In the genomic region with DNA sequence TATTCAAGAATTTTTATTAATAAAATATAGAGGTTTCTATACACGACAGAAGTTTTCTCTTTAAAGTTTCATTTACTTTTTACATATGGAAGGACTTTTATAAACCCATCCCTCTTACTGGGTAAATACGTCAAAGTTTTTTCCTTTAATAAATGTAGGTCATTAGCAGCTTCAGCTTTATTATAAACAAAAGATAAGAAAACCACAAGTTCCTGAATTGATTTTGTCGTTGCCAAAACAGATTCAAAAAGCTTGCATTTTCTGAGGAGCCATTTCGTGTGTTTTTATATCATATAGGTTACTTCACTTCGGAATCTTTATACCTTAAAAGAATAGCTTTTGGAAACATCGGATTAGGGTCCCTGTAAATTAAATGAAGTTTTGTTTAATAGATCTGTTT, we compare ENCODE assay signal across 23 mouse cellular contexts. TPM values are rescaled to one million over a fixed set of nuclear protein-coding genes. Genes with fewer than 3 reads are reported as not detected.
DNase-seq lines count a peak whose midpoint lies in the region; ATAC-seq and TF ChIP-seq lines count a peak whose summit lies in the region.
"Had no signal": no experiment of that assay in that cellular context is flagged by ENCODE, and none has a peak within 500 bp of the region (broad histone marks: within the 10 kb centered on the region; RNA-seq: fewer than 3 reads in every experiment).

No protein-coding gene starts in this region.

- no peak for ATAC-seq in hindbrain, embryonic 14.5 days (ENCODE audit: low FRiP score)
- ATAC-seq: activated CD4-positive, CD25-positive, alpha-beta regulatory T cell, adult 4 months; CD4-positive, CD25-positive, alpha-beta regulatory T cell, adult 4 months; Patski had no signal

- no peaks in the 10 kb centered on the region for H3K79me2 ChIP-seq in MEL (ENCODE audit: control insufficient read depth, insufficient read depth, low read length, poor library complexity)

- H3K4me3 ChIP-seq in MEL (ENCODE audit: control insufficient read depth in 1 of 2, insufficient read depth in 1 of 2, low read depth in 2 of 2, low read length in 2 of 2), result no peak overlapping the region
- no peak overlapping the region for H3K4me3 ChIP-seq in hindbrain, embryonic 14.5 days (replicated peaks; ENCODE audit: low read length)

- no peaks in the 10 kb centered on the region for H3K9me3 ChIP-seq in MEL (replicated peaks; ENCODE audit: insufficient read depth, low read length)
- peaks cover 4% of the 10 kb centered on the region; the same call in 1 of the 2 replicates for H3K9me3 ChIP-seq in hindbrain, embryonic 14.5 days (ENCODE audit: control insufficient read depth, low read length)
- H3K9me3 ChIP-seq: G1E had no signal

- H3K27ac ChIP-seq in MEL (ENCODE audit: control insufficient read depth, low read depth, low read length), result no peak overlapping the region
- no peak overlapping the region for H3K27ac ChIP-seq in hindbrain, embryonic 14.5 days

- no peak overlapping the region for H3K9ac ChIP-seq in MEL (ENCODE audit: control insufficient read depth, low read depth, low read length, poor library complexity, severe bottlenecking)
- no peak overlapping the region for H3K9ac ChIP-seq in hindbrain, embryonic 14.5 days

- DNase-seq in MEL (ENCODE audit: low read depth, low spot score), result no peak
- DNase-seq in hindbrain, embryonic 14.5 days (ENCODE audit: low spot score), result no peak
- DNase-seq: adrenal gland, adult 2 months; adrenal gland, adult 8-10 months; adrenal gland, postnatal 10 days; adrenal gland, postnatal 14 days; adrenal gland, postnatal 25 days; adrenal gland, postnatal 36 days; B cell, adult 2 months; cerebellum, adult 11 months; cerebellum, adult 11-12 months; cerebellum, adult 18-20 months; cerebellum, adult 2 months; cerebellum, adult 8-10 months had no signal

- no peak for TF ChIP-seq POLR2A in MEL (IDR thresholded peaks at IDR 0.05; ENCODE audit: control insufficient read depth in 1 of 2, insufficient read depth in 1 of 2, low read depth in 1 of 2, low read length in 2 of 2, poor library complexity in 1 of 2)

- no peak for TF ChIP-seq CTCF in MEL (IDR thresholded peaks at IDR 0.05 in 2 of 3, conservative IDR thresholded peaks at IDR 0.05 in 1 of 3; ENCODE audit: control insufficient read depth in 1 of 3, insufficient read depth in 1 of 3, low read depth in 2 of 3, low read length in 3 of 3, poor library complexity in 1 of 3, severe bottlenecking in 1 of 3)

- no peaks in the 10 kb centered on the region for H3K4me1 ChIP-seq in MEL (ENCODE audit: control insufficient read depth in 1 of 2, insufficient read depth in 2 of 2, low read length in 2 of 2)
- no peaks in the 10 kb centered on the region for H3K4me1 ChIP-seq in hindbrain, embryonic 14.5 days (replicated peaks; ENCODE audit: control insufficient read depth, insufficient read depth, low read length)

- no peaks in the 10 kb centered on the region for H3K36me3 ChIP-seq in MEL (ENCODE audit: control insufficient read depth in 1 of 2, insufficient read depth in 2 of 2, low read length in 2 of 2)
- H3K36me3 ChIP-seq in hindbrain, embryonic 14.5 days (replicated peaks; ENCODE audit: control insufficient read depth, insufficient read depth), result no peaks in the 10 kb centered on the region
- H3K36me3 ChIP-seq: G1E had no signal

- TF ChIP-seq EP300 in MEL (IDR thresholded peaks at IDR 0.05; ENCODE audit: low read depth in 1 of 2, low read length in 2 of 2), result no peak; a peak in 2 of 4 replicates

- no peak for TF ChIP-seq RAD21 in MEL (IDR thresholded peaks at IDR 0.05; ENCODE audit: low read depth, low read length)

- H3K4me2 ChIP-seq in hindbrain, embryonic 14.5 days (replicated peaks), result no peak overlapping the region

- peaks cover 1 to 2% of the 10 kb centered on the region in 2 experiments; a peak in 1 of 4 replicates for H3K27me3 ChIP-seq in MEL (ENCODE audit: control insufficient read depth in 1 of 2, insufficient read depth in 2 of 2, low read length in 2 of 2)
- H3K27me3 ChIP-seq in hindbrain, embryonic 14.5 days (ENCODE audit: control insufficient read depth, insufficient read depth, low read length), result no peaks in the 10 kb centered on the region
- H3K27me3 ChIP-seq: CH12.LX had no signal

- 94% methylated on average over 6 of the region's 6 CpGs for WGBS in hindbrain, embryonic 14.5 days

TF ChIP-seq in MEL, 35 proteins besides CTCF, POLR2A, EP300 and RAD21:
- TF ChIP-seq MEF2A (IDR thresholded peaks at IDR 0.05; ENCODE audit: extremely low read depth, insufficient replicate concordance, low read depth, low read length, poor library complexity, severe bottlenecking), result no peak
- no peak for TF ChIP-seq TAL1 (IDR thresholded peaks at IDR 0.05; ENCODE audit: low read length)
- TF ChIP-seq RCOR1 (IDR thresholded peaks at IDR 0.05; ENCODE audit: low read depth, low read length), result peak; percentile 99
- no peak for TF ChIP-seq NELFE (IDR thresholded peaks at IDR 0.05; ENCODE audit: low read depth, low read length)
- TF ChIP-seq CHD2 (IDR thresholded peaks at IDR 0.05; ENCODE audit: low read length), result no peak
- no peak for TF ChIP-seq CHD1 (IDR thresholded peaks at IDR 0.05; ENCODE audit: low read depth, low read length)
- TF ChIP-seq NRF1 (IDR thresholded peaks at IDR 0.05; ENCODE audit: insufficient read depth, low read depth, low read length, poor library complexity, severe bottlenecking), result no peak
- TF ChIP-seq MAFK (IDR thresholded peaks at IDR 0.05; ENCODE audit: borderline replicate concordance, low read depth, low read length), result peak; percentile 31; the same call in 1 of the 2 replicates
- no peak for TF ChIP-seq MAZ (IDR thresholded peaks at IDR 0.05; ENCODE audit: low read depth, low read length)
- TF ChIP-seq MYC (IDR thresholded peaks at IDR 0.05; ENCODE audit: low read depth, low read length), result no peak
- no peak for TF ChIP-seq E2F4 (IDR thresholded peaks at IDR 0.05; ENCODE audit: borderline replicate concordance, low read depth, low read length)
- TF ChIP-seq USF2 (IDR thresholded peaks at IDR 0.05; ENCODE audit: borderline replicate concordance in 1 of 2, insufficient read depth in 1 of 2, low read depth in 1 of 2, low read length in 2 of 2), result no peak
- TF ChIP-seq MXI1 (IDR thresholded peaks at IDR 0.05; ENCODE audit: low read depth, low read length), result no peak
- peak; percentile 62; the same call in 1 of the 2 replicates for TF ChIP-seq GATA1 (IDR thresholded peaks at IDR 0.05; ENCODE audit: low read depth, low read length)
- TF ChIP-seq MAX (IDR thresholded peaks at IDR 0.05; ENCODE audit: low read length), result no peak

RNA-seq across cellular contexts. Expression of a gene that starts 2.0 kb away (rescaled TPM):
- not detected in 2 replicates for total RNA-seq in MEL (2012; rRNA removed)
- polyA plus RNA-seq in MEL (2012; ENCODE audit: insufficient read depth in 1 of 2, insufficient read length in 2 of 2, low read depth in 1 of 2, low replicate concordance in 2 of 2, missing spikeins in 1 of 2), result not detected
- polyA plus RNA-seq in hindbrain, embryonic 14.5 days (2014; fragmentation: Nextera tagmentation; extraction: Ambion mirVana), result not detected in 2 replicates
- total RNA-seq: adrenal gland, adult 18-20 months; adrenal gland, adult 2 months; adrenal gland, adult 8-10 months; adrenal gland, postnatal 10 days; adrenal gland, postnatal 14 days; adrenal gland, postnatal 25 days; adrenal gland, postnatal 36 days; adrenal gland, postnatal 4 days; CH12.LX had no signal
- polyA plus RNA-seq: activated CD4-positive, CD25-positive, alpha-beta regulatory T cell, adult 4 months; adrenal gland, adult 2 months; brain, embryonic 14.5 days; C2C12; CD4-positive, CD25-positive, alpha-beta regulatory T cell, adult 4 months; cerebellum, adult 2 months; G1E; Patski had no signal

RNA-seq across cellular contexts. Expression of a gene that starts 28.8 kb away (rescaled TPM):
- 18.0 and 19.8 TPM in 2 replicates for total RNA-seq in MEL (2012; rRNA removed)
- 10 to 100 TPM in 1 of 2 experiments, not detected in 1; 19.0 TPM for polyA plus RNA-seq in MEL (2012; ENCODE audit: insufficient read depth in 1 of 2, insufficient read length in 2 of 2, low read depth in 1 of 2, low replicate concordance in 2 of 2, missing spikeins in 1 of 2)
- polyA plus RNA-seq in hindbrain, embryonic 14.5 days (2014; fragmentation: Nextera tagmentation; extraction: Ambion mirVana), result 52.3 and 59.2 TPM in 2 replicates
